Mouse (Mus musculus): ENCODE measurements around the gene Slc44a4.
"Not testable (repeated sequence)": the region's sequence is repeated elsewhere in the genome, so short reads cannot be mapped to it uniquely, and the experiment has no call there.

Slc44a4 gene

DNA sequence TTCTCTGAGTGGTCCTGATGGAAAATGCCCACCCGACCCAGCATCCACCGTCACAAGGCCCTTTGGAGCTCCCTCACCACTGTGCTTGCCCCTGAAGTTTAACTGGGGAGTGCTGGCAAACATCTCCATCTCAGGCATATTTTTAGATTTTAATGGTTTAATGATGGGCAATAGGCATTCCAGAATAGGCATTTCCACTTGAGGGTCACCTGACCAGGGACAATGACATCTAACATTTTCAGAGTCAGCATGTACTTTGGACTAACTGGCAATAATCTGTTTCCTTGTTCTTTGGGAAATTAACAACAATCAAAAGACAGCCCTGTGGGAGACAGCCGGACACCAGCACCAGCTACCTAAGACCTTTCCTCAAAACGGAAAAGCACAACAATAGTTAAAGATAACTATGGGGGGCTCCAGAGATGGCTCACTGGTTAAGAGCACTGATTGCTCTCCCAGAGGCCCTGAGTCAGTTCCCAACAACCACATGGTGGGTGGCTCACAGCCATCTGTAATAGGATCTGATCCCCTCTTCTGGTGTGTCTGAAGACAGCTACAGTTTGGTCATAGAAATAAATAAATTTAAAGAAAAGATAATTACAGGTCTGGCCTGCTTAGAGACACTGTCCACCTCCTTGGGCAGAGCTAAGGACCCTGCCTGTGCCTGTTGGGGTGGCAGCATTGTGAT, 29.0 kb downstream of the Slc44a4 start:
- no peak for DNase-seq (ENCODE audit: low spot score in 2 of 2)

- DNase-seq (ENCODE audit: low spot score in 2 of 2) = no peak
Measured at GRCm38 (mm10) chr17:34944362-34944761, 30.1 kb downstream of the Slc44a4 start.

GRCm38 (mm10) chr17:34946486-34947140, 32.3 kb downstream of the Slc44a4 start:
- DNase-seq (ENCODE audit: low spot score in 2 of 2) = no peak

DNA sequence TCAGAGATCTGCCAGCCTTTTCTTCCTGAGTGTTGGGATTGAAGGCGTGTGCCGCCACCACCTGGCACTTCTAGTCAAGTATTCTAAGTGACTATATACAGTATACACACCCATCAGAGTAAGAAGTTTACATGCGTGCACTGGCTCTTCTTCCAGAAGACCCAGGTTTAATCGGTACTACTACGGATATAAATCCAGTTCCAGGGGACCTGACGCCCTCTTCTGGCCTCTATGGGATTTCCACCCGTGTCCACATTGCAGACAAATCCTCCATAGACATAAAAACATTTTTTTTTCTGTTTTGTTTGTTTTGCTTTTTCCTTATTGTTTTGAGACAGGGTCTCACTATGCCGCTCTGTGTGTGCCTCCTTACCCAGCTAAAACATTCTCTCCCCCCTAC, 33.3 kb downstream of the Slc44a4 start:
- DNase-seq (ENCODE audit: low spot score in 2 of 2) = peak in 1 of 2 experiments; percentile 29

DNA sequence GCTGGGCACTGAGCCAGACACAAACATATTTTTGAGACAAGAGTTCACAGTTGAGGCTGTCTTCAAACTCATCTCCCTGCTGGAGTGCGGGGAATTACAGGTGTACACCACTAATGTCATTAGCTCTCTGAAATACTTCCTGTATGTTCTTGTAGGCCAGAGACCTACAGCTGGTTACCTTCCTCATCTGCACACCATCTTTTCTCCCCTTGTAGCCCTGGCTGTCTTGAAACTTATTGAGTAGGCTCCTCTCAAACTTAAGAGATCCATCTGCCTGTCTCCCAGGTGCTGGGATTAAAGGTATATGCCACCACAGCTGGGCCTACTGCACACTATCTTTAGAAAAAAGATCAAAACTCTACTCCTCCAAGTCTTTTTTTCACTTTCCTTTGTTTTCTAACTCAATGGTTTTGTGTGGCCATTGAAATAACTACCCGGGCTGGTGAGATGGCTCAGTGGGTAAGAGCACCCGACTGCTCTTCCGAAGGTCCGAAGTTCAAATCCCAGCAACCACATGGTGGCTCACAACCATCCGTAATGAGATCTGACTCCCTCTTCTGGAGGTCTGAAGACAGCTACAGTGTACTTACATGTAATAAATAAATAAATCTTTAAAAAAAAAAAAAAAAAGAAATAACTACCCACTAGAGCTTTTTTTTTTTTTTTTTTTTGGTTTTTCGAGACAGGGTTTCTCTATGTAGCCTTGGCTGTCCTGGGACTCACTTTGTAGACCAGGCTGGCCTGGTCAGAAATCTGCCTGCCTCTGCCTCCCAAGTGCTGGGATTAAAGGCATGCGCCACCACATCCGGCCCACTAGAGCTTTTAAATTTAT, 34.7 kb downstream of the Slc44a4 start:
- DNase-seq (ENCODE audit: low spot score in 2 of 2) = not testable (repeated sequence)

DNA sequence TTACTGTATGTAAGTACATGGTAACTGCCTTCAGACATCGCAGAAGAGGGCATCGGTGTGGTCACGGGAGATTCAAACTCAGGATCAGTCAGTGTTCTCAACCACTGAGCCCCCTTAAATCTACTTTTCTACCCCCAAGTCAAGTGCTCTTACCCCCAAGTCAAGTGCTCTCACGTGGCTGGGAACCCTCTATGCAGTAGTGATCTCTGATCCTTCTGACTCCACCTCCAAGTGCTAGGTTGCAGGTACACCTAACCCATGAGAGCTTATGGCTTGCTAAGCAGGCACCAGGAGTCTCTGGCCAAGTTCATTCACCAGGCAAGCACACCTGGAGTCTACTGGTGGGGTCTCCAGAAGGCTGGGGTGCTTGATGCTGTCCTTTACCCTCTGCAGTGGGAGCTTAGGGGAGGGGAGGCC, 35.3 kb downstream of the Slc44a4 start:
- no peak for DNase-seq (ENCODE audit: low spot score in 2 of 2)

DNA sequence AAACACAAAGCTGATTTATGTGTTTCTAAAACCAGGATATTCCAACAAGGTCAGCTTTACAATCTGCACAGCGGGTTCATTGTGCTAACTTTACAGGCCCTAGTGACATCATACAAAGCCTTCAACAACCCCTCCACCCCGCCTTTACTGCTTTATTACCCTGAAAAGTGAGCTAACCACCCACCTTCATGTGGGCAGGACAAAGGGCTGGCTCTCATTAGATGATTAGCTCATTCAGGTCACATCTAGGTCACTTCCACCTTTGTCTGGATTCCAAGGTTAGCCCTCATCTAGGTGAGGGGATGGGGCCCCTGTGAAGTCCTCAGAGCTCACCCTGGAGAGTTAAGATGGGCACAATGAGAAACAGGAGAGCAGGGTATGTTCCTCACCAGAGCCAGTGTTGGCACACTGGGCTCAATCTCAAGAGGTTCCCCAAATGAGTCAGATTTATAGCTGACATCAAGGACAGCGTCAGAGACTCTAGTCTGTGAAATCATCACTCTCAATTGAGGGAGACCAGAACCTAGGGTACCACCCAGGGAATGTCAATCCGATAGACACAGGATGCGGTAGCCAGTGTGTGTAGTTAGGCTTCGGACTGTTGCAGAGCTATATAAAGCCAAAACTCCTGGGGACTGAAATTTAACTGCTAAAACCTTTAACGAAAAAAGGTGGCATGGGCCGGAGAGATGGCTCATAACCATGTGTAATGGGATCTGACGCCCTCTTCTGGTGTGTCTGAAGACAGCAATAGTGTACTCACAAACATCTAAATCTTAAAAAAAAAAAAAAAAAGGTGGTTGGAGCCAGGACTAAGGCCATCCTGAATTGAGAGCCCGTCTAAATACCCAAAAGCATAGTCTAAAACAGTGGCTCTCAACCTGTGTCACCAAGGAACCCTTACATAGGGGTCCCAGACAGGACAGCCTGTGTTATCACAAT, 36.5 kb downstream of the Slc44a4 start:
- no peak for DNase-seq (ENCODE audit: low spot score in 2 of 2)

DNA sequence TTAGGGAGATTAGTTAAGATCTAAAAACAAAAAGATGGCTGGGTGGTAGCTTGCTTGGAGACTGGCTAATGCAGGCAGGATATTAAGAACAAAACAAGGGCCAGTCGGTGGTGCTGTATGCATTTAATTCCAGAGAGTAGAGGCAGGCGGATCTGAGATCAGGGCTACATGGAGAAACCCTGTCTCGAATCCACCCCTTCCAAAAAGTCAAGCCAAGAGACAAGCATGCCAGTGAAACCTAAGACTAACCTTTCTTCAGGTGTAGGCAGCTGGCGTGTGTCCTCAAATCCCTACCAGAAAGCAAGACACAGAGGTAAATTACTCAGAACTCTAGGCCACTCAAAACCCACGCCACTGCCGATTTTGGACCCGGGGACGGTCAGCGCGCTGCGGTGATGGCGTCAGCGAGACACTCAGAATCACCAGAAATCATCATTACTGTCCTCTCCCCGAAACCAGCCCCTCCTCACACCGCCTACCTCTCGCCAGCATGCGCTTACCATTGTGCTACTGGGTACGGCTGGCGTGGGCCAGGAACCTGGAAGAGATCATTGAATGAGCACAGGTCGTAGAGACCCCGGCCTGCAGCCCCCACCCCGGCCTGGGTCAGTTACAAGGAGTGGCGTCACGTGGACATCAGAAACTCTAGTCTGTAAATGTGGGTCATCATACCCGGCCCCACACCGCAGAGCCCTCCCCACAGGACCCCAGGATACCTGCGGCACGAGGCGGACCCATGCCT, 37.5 kb downstream of the Slc44a4 start:
- no peak for DNase-seq (ENCODE audit: low spot score in 2 of 2)

GRCm38 (mm10) chr17:34952378-34953040, 38.2 kb downstream of the Slc44a4 start:
- DNase-seq (ENCODE audit: low spot score in 2 of 2) = peak; percentile 81 to 86

DNA sequence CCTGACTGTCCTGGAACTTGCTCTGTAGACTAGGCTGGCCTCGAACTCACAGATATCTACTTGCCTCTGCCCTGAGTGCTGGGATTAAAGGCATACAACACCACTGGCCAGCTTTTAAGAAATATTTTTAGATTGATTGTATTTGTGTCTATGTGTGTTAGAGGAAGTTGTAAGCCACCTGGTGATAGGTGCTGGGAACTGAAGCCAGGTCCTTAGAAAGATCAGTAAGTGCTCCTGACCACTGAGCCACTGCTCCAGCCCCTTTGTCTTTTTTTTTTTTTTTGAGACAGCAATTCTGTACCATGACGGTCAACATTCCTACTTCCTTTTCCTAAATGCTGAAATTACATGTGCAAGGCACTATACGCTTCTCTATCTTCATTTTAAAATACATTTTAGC, 39.0 kb downstream of the Slc44a4 start:
- no peak for DNase-seq (ENCODE audit: low spot score in 2 of 2)

DNA sequence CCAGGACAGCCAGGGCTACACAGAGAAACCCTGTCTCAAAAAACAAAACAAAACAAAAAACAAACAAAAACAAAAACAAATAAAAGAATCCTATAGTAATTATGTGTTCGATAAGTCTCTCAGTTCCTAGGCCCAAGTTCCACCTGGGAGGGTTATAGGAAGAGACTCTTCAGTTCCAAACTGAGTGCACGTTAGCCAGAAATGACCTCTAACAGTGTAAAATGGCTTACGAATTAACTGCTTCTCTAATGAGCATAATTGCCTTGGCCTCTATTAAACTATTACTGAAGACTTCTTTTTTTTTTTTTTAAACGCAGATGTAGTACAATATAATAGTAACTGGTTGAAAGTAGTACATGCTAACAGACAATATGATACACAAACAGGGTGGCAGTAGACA, 39.6 kb downstream of the Slc44a4 start:
- DNase-seq (ENCODE audit: low spot score in 2 of 2) = no peak

DNA sequence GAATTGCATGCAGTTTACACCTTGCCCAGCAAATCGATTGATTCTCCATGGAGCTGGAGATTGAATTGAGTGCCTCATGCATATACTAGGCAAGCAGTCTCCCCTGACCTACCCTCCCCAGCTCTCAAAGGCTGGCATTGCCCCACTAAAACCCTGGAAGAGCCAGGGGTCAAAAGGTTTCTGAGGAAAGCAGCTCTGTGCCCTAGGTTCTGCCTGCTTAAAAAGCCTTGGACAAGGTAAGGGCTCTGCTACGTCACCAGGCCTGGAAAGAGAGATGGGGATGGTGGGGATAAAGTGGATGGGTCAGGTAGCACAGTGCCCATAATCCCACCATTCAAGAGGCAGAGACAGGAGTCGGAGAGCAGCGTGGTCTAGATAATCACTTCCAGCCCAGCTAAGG, 40.6 kb downstream of the Slc44a4 start:
- no peak for DNase-seq (ENCODE audit: low spot score in 2 of 2)

GRCm38 (mm10) chr17:34955884-34956283, 41.6 kb downstream of the Slc44a4 start:
- DNase-seq (ENCODE audit: low spot score in 2 of 2) = no peak

GRCm38 (mm10) chr17:34956340-34956739, 42.1 kb downstream of the Slc44a4 start:
- DNase-seq (ENCODE audit: low spot score in 2 of 2) = no peak

DNA sequence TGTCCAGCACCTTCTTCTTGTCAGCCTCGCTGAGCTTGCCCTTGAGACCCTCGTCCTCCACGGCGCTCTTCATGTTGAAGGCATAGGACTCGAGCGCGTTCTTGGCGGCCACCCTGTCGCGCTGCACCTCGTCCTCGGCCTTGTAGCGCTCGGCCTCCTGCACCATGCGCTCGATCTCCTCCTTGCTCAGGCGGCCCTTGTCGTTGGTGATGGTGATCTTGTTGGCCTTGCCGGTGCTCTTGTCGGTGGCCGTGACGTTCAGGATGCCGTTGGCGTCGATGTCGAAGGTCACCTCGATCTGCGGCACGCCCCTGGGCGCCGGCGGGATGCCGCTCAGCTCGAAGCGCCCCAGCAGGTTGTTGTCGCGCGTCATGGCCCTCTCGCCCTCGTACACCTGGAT, 43.0 kb downstream of the Slc44a4 start:
- DNase-seq (ENCODE audit: low spot score in 2 of 2) = not testable (repeated sequence)

DNA sequence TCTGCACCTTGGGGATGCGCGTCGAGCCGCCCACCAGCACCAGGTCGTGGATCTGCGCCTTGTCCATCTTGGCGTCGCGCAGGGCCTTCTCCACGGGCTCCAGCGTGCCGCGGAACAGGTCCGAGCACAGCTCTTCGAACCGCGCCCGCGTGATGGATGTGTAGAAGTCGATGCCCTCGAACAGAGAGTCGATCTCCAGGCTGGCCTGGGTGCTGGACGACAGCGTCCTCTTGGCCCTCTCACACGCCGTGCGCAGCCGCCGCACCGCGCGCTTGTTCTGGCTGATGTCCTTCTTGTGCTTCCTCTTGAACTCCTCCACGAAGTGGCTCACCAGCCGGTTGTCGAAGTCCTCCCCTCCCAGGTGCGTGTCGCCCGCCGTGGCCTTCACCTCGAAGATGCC, 43.7 kb downstream of the Slc44a4 start:
- not testable (repeated sequence) for DNase-seq (ENCODE audit: low spot score in 2 of 2)

GRCm38 (mm10) chr17:34958734-34959129, 44.5 kb downstream of the Slc44a4 start:
- not testable (repeated sequence) for DNase-seq (ENCODE audit: low spot score in 2 of 2)

- peak; percentile 63 to 73 for DNase-seq (ENCODE audit: low spot score in 2 of 2)
Measured at GRCm38 (mm10) chr17:34959130-34959778, 45.0 kb downstream of the Slc44a4 start, which contains the start of gene Hspa1b. Hspa1b (minus strand) TSS chr17:34959238.

- DNase-seq (ENCODE audit: low spot score in 2 of 2) = no peak
Measured at GRCm38 (mm10) chr17:34959881-34960515, 45.7 kb downstream of the Slc44a4 start.
